Mouse (Mus musculus) megakaryocyte, adult 5-6 weeks (primary cell): ENCODE results near the gene Abhd10. TPM values are rescaled to one million over a fixed set of nuclear protein-coding genes. Genes with fewer than 3 reads are reported as not detected.
A peak's percentile ranks its signal among the peaks of the same experiment; 100 is the strongest.

Experiments
- ATAC-seq: 2 replicates; pipeline ENCODE4 v1.8.0; 2016; ENCODE audit warnings: mild to moderate bottlenecking, inconsistent platforms; ENCODE audit not compliant: poor library complexity, severe bottlenecking
- total RNA-seq, 2 experiments: library from RNA; stranded (forward) in 1 of 2; stranded (reverse) in 1 of 2; fragments of 153-499, 151-499 nt in 1 of 2; fragments of 221-1000, 200-1000 nt in 1 of 2; gene quantifications; 2 replicates each; pipeline versions ENCODE4 v1.2.3 to v1.2.4; 2015 to 2017

The Abhd10 gene
- total RNA-seq (2015), result 20.0 and 21.9 TPM in 2 replicates
- 19.6 and 20.3 TPM in 2 replicates for total RNA-seq (2017)

DNA sequence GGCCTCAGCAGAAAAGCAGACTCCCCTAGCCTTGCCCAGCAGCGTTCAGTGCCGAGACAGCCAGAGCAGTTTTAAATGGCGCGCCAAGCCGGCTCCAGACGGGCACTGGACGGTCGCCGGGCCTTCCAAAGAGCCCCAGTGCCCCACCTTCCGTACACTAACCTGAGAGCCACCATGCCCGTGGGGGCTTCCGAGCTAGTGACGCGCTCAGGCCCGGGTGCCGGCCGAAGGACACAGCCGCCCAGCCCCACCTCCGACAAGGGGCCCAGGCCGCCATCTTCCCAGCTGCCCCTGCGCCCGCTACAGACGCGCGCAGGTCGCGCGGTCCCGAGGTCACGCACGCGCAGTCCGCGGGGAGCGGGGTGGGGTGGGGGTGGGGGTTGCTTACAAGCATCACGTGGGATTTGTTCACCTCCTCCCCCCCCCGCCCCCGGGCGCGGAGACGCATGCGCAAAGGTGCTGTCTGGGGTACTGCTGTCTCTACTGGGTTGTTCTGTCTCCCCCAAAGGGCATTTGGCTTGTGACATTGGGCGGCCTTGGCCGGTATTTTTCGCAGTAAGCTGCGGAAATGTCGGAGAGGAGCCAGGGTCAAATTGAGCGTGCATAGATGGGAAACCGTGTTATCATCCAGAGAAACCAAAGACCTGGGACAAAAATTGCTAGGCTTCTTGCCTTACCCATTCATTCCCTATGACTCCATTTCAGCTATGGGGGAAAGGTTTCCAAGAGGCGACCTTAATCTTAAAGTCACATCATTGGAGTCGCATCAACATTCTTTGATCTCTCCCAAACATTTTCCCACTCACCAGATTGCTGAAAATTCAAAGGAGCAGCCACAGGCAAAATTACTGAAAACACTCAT lies at the start of gene Abhd10:
Gene Abhd10 (minus strand): TSS at position 341 of the 862 bp plus-strand sequence.
- peak; percentile 92 for ATAC-seq

DNA sequence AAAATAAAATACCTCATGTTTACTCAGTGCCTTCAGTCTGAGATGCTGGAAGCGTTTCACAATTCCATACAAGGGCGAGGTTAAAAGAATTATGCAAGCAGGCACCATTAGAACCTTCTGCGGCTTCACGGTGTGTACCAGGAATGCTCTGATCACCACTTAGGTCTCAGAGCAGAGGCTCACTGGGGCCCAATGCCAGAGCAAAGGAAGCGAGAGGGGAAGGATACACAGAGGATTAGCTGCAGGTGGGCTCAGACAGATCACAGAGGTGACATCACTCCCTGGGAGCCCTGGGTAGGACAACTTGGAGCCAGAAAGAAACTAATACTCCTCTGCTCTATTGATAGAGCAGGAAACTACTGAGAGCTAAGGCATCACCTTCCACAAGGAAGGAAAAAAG lies 48.5 kb upstream of the Abhd10 start:
- ATAC-seq, result peak; percentile 20

DNA sequence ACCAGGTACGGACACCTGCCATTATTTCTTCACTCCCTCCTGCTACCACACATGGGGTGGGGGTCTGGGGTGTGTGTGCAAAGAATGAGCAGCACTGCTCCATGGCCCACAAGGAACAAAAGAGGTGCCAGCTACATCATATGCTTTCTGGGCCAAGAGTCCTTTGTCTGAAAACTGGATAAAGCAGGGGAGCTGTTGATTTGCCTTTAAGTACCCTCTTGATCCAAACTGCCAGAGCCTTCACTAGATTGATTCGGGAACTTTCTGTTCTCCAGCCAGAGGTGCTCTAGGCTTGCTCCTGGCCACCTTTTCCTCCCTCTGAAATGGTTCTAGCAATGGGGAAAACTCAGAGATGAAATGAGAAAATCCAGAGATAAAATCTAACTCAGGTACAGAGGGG lies 46.6 kb upstream of the Abhd10 start:
- ATAC-seq, result no peak

DNA sequence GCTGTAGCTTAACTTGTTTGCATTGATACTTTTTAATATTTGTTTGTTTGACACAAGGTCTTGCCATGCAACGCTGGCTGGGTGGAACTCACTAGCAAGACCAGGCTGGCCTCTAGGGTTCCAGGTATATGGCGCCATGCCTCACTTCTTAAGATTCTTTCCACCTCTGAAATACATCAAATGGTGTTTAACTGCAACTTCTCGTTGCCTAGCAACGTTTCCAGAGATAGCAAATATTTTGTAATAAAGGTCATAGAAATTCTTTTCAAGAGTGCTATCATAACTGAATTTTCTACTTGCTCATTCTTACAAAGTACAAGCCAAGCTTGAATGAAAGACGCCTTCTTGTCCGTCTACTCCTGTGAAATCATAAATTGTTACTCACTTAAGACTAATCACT lies 44.9 kb upstream of the Abhd10 start:
- no peak for ATAC-seq

DNA sequence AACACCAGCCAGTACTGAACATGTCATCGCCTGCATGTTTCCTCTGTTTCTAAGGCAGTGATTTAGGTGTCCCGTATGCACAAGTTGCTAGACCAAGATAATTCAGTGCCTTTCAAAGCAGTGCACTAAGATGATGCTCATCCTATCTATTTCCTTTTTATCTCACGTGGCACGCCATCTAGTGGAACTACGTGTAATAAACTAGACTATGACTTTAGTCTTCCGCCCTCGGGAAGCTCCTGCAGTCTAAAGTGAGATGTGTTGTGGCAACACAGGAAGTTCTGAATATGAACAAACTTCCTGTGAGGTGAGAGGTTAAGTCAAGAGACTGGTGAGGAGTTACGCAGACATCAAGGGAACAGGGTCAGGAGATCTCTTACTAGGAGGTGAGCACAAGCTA lies 43.9 kb upstream of the Abhd10 start:
- peak; percentile 97 for ATAC-seq

DNA sequence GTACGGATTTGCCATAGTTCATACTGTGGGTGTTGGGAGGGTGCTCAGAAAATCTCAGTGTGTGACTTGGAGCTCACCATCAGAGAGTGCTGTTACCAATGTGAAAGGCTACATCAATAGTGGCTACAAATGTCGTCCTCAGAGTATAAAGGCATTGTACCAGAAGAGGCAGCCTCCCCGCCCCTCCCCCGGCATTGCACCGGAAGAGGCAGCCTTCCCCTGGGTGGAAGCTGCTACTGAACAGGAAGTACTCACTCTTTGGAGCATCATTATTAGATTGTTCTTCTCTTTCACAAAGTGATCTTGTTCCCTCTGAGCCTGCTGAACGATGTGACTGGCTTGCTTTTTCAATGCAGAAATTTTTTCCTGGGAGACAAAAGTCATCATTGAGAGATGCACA lies 37.2 kb upstream of the Abhd10 start:
- ATAC-seq, result peak; percentile 59

DNA sequence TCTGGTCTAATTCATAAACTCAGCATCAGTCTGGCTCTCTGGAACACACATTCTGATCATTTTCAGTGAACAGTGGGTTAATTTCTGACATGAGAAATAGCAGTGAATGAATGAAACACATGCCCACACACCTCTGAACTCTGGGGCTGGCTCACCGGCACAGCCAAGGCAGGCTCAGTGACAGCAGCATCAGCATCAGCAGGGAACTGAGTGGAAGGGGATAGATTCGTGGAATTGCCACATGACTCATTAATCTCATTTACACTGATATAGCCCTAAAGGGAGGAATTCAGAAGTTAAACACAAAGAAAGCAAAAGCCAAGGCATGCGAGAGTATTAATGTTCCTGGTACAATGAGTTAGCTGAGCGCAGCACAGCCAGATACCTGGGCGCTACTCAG lies 32.1 kb upstream of the Abhd10 start:
- ATAC-seq, result no peak

DNA sequence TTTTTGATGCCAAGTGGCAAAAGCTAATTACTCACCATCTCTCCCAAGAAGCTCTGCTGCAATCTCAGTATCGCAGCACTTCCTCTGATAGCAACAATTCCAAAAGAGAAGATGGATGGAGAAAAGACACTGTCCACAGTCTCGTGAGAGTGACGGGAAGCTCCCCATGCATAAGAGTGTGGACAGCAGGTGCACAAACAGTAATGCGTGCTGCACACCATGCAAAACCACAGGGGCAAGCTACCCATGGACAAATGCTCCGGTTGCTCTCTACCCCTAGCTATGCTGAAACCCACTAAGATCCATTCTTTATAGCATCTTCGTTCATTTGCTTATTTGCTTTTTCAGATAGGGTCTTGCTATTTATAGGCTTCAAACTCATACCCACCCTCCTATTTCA lies 28.2 kb upstream of the Abhd10 start:
- no peak for ATAC-seq

DNA sequence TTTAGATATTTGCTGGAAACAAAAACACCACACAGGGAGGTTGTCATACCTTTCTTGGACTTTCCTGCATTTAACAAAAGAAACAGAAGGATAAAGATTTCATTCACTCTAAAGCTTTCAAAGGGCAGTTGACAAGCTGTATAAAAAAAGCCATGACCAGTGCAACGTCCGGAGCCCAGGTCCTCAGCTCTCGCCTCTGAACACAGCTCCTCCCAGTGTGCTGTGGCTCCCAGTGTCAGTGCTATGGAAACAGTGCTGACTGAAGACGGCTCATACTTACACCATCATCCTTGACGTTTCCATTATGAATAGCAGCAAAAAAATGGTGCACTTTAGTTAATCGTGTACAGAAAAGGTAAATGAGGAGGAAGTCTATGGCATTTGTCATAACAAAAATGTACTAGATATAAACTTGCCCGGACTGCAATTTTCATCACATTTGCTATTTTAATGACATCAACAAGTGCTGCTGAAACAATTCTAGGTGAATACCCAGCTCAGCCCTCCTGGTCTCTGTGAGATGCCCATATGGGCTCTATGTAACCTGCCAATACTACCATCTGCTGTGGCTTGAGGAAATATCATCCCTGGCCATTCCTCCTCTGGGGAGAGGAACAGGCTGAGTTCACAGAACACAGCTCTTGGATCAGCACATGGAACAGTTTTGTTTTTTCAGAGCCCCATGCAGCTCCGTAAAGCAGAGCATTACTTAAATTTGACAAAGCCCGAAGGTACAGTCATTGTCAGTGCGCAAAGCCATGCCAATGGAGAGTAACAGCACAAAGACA lies 25.3 kb upstream of the Abhd10 start:
- ATAC-seq, result no peak

DNA sequence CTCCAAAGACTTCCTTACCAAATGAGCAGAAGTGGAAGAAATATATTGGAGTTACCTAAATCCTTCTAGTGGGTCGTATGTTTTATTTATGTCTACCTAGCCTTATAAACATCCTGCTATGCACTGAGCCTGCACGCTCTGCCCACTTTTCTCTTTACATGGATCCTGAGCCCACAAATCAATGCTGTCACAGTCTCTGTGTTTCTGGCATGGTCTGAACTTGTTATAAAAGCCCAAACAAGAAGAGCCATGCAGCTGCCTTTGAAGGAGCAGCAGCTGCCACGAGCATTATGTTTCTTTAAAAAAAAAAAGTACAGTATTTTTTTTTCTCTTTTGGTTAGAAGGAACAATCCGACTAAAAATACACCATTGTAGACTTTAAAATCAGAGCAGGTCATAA lies 24.7 kb upstream of the Abhd10 start:
- ATAC-seq, result no peak

DNA sequence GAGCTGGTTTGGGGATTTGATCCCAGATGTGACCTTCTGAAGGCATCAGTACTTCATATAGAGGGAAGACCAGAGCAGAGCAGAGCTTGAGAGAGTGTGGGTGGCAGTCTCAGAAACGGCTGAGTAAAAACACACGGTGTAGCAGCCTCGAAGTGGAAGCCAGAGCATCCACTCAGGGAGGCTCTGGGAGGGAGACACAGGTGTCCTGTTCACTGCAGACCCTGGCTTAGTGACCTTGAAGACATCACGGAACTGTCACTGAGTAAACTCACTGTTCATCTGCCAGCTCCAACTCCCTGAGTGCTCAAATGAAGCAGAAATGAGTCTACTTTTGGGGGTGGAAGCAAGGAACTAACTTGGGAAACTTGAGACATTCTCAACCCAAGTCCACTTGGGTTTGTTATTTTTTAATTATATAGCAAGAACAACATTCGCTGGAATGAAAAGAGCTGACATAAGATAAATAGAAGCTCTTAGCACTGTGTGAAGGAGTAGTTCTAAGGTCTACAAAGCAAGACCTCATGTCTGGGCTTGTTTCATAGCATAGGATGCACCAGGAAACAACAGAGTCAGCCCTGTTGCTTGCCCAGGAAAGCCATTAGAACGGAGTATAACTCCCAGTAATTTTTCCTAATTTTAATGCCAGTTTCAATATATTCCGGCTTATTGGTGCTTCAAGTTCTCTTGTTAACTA lies 23.2 kb upstream of the Abhd10 start:
- ATAC-seq, result no peak

DNA sequence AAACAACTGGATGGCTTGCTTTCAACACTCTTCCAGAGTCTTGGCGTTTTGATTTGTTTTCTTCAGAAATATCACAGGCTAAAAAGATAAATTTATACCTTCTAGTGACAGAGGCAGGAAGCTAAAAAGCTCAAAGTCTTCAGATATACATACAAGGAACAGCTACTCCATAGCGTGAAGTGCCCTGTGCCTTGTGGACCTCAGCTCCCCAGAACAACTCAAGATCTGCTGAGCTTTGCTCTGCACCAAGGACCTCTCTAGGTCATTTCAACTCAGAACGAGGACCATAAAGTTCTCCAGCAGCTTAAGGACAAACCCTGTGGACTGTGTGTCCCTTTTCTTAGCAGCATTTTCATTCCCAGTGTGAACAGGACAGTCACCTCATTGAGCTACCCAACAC lies 22.3 kb upstream of the Abhd10 start:
- no peak for ATAC-seq

DNA sequence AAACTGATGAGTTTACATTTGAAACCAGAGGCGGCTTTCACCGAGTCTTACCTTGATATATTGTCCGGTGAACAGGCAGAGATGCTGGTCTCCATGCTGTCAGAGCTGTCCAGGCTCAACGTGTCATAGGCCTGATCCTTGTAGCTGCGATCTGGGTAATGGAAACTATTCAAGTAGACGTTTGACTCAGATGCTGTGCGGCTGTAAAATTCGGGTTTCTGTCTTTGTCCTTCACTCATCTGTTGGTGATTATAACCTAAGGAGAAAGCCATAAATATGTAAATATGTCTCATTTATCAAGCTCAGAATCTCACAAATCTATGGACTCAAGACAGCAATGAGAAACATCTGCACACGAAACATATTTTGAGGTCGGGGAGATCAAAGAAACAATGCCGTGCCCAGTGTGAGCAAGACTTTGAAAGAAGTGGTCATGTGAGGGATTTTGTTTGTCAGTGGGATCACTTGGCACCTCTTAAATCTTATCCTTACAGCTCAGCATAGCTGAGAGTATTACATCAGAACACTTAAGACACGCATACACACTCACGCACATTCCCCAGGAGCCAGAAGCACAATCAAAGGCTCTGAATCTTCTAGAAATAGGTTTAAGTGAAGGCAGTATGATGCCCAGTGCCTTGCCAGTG lies 20.2 kb upstream of the Abhd10 start:
- no peak for ATAC-seq

DNA sequence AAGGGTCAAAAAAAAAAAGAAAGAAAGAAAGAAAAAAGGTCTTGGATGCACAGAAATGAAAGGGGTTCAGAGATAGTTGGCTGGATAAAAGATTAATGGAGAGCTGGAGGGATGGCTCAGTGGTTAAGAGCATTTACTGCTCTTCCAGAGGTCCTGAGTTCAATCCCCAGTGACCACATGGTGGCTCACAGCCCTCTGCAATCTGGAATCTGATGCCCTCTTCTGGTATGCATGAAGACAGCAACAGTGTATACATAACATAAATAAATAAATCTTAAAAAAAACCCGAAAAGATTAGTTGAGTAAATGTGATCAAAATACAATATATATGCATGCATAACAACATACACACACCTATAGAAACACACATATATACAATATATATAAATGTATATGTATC lies 18.7 kb upstream of the Abhd10 start:
- no peak for ATAC-seq

DNA sequence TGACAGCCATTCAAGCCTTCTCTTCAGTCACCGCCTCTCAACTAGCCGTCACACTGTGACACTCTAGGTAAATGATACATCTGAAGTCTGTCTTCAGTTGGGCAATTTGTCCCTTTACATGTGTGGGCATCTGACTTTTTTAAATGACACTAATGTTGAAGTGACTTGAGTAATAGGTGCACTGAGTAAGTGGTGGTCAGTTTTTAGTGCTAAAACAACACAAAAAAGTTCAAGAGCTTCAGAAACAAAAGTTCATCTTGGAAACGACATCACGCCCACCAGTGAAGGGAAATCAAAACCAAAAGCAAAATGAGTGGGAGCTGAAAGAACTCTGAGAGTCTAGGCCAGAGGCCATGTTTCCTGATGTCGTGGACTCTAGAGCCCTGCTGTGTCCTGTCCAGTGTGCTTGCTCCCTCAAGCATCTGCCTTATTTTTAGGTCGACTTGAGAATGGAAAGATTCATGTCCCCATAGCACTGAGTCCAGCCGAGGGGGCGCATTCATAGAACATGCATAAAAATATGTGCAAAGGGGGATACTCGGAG lies 16.0 kb upstream of the Abhd10 start:
- ATAC-seq, result no peak

DNA sequence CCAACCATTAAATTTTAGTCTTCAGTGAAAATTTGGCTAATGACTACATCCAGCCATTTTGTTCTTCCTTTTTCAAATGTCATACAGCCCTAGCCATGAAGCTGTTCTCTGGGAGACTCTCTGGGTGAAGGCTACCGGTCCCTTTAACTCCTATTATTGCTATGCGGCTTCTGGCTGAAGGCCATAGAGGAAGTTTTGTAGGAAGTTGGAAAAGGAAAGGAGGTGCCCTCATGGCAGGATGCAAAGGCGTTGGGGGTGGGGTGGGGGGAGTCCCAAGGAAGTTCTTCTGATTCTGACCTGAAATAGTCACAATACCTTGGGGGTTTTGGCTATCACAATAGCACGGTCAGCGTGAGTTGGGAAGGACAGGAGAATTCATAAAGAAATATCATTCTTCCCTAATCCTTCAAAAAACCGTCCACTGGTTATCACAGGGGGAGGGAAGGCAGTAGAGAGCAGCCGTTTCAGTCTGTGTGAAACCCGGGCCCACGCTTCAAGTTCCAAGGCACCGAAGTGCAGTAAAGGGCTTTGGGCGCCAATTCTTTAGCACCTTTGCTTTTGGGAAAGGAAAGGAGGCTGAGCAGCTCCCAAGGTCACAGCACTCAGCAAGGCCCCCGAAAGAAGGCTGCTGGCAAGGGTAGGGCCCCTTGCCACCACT lies 14.8 kb upstream of the Abhd10 start:
- ATAC-seq, result no peak

DNA sequence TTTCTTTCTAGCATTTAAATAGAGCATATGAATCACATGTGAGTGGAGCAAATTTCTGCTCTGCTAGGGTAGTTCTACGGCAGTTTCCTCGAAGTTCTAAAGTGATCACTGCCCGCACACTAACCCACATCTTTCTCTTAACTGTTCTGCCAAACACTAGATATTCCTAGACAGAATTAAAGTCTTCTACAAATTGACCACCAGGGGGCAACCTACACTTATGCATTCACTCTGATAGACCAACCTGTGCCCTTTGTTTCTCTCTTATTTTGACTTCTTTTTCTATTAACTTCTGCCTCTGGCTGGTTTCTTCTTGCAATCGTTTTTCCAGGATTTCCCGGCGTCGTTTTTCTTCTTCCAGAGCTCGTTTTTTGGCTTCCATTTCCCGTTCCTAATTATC lies 14.1 kb upstream of the Abhd10 start:
- ATAC-seq, result peak; percentile 86

DNA sequence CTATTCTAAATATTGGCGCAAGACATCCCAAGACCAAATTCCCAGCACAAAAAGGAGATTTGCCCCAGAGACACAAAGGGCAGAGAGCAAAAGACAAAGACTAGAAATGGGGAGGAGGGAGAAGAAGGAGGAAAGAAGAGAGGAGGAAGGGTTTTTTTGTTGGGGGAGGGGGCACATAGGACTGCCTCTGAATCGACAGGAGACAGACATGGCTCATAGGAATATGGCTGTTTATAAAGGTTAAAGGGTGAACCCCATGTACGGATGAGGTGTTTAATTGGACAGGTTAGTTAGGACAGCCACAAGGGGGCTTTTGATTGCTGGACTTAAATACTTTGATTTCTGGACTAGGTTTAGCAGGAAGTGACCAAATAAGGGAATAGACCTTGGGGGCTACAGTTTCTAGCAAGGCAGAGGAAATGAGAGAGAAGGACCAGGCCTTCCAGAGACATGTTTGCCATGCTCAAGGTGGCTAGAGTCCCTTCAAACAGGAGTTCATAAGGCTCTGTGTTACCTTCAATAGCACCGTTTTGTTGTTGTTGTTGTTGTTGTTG lies 913 bp upstream of the Abhd10 start:
- ATAC-seq, result no peak

DNA sequence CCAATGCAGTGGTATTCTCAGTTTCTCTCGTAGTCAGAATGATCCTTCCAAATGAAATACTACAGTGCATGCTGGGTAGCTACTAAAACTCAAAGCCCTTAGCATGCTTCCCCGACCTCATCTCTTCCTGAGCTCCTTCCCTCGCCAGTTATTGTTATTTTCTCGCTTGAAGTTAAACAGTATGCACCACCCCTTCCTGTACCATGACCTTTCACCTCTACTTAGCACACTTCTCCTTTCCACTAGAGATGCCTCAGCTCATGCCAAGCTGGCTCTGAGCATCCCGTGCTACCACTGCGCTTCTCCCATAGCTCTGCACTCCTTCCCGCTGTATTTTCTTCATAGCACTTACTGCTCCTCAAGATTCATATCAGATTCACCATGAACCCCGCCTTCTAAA lies 4.9 kb downstream of the Abhd10 start:
- ATAC-seq, result peak; percentile 39

DNA sequence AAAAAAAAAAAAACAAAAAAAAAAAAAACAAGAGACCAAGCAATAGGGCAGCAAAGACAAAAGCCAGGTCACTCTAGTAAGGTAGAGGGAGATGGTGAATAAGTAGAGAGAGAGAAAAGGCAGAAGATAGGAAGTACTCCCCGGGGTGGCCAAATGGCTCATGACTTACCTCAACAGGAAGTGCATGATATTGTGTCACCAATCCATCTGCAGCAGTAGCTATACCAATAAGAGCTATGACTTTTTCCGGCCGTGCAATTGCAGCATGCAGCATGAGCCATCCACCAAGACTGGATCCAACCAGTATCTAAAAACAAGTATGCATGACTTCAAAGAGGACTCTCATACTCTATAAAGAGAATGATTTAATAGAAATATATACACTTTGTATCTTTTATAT lies 6.0 kb downstream of the Abhd10 start:
- ATAC-seq, result peak; percentile 93
